Mouse (Mus musculus): ENCODE data around the gene Vmn1r7. TPM values are rescaled to one million over a fixed set of nuclear protein-coding genes. Genes with fewer than 3 reads are reported as not detected.
"Not testable (repeated sequence)": the region's sequence is repeated elsewhere in the genome, so short reads cannot be mapped to it uniquely, and the experiment has no call there.

Vmn1r7 gene
- polyA plus RNA-seq (2016; fragmentation: Nextera tagmentation; extraction: Ambion mirVana) = not detected in 2 replicates

DNA sequence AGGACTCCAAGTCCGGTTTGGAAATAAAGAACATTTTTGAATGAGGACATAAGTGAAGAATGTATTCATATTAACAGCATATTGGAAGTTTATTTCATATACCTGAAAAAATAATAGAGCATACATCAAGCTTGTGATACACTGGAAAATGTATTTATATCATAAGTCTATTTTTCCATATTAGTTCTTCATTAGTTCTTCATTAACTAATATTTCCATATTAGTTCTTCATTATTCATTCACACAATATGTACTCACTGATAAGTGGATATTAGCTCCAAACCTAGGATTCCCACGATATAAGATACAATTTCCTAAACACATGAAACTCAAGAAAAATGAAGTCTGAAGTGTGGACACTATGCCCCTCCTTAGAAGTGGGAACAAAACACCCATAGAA is at the start of gene Vmn1r7:
TSS of gene Vmn1r7 (minus strand) at position 101 of the 400 bp plus-strand sequence.
- WGBS = 86% methylated on average over 2 of the region's 2 CpGs
- DNase-seq (ENCODE audit: low spot score); H3K36me3 ChIP-seq; H3K27me3 ChIP-seq (ENCODE audit: insufficient read depth, poor library complexity, severe bottlenecking); H3K27ac ChIP-seq; H3K9me3 ChIP-seq; H3K4me1 ChIP-seq (replicated peaks); H3K4me3 ChIP-seq: not testable (repeated sequence)

DNA sequence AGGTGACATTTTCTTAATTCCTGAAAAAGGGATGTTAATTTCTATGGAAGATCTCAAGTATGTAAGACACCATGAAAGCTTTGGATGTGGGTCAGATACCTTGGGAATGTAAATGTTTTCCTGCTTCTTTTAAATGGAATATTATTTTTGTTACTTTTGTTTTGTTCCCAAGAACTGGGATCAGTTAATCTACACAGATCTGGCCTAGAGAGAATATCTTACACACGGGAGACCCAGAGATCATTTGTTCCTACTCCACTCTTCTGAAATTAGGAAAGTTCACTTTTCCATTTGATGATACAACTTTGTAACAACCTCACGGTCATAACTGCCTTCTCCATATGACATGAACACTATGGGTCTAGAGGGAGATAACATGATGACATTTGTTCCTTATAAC is 41.4 kb upstream of the Vmn1r7 start, which contains the start of gene Vmn1r9:
TSS of gene Vmn1r9 (plus strand) at position 301 of the 400 bp plus-strand sequence.
- Histone ChIP-seq H3K4me3 (no peak within 1 kb of the TSS), H3K4me1 (replicated peaks) (no peaks in the 10 kb centered on the region), H3K9me3 (no peaks in the 10 kb centered on the region), H3K27me3 (ENCODE audit: insufficient read depth, poor library complexity, severe bottlenecking) (no peaks in the 10 kb centered on the region), H3K27ac (no peak within 1 kb of the TSS), H3K36me3 (no peaks in the 10 kb centered on the region)
- WGBS = 87% methylated on average over 2 of the region's 2 CpGs
- no peak for DNase-seq (ENCODE audit: low spot score)

DNA sequence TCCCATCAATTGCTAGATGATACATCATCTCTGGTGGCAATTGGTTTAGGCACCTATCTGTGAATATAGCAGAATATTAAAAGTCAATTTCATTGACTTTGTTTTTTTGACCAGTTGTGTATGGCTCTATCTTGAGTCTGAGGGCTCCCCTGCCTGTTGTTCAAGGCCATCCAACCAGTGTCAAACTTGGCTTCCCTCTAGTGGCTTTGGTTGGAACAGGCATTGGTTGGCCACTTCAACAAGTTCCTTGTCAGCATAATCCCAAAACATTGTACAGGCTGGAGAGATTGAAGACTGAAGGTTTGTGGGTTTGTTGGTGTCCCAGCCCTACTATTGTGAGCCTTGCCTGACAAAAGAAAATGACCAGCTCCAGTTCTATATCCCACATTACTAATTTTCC is 38.6 kb upstream of the Vmn1r7 start:
- DNase-seq (ENCODE audit: low spot score) = no peak
- no peak overlapping the region for H3K27ac ChIP-seq
- H3K27me3 ChIP-seq (ENCODE audit: insufficient read depth, poor library complexity, severe bottlenecking) = no peaks in the 10 kb centered on the region
- H3K36me3 ChIP-seq = no peaks in the 10 kb centered on the region
- no peaks in the 10 kb centered on the region for H3K9me3 ChIP-seq
- H3K4me1 ChIP-seq (replicated peaks) = no peaks in the 10 kb centered on the region
- no peak overlapping the region for H3K4me3 ChIP-seq

DNA sequence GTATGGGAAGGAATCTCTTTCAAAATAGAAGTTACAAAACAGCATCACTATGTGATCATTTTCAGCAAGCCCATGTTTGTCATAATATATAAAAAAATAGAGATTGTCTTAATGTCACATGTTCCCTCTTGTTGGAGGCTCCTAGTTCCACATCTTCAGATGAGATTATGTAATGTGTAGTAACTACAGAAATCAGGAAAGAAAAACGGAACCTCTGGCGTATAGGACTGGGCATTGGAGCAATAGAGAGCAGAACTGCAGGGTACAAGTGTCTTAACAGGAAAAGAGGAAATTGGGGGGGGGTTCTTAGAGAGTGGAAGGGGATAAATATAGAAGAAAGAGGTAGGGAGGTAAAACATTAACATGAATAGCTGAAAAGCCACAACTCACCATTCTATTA is 9.6 kb upstream of the Vmn1r7 start:
- Histone ChIP-seq H3K36me3 (no peaks in the 10 kb centered on the region), H3K4me3 (no peak overlapping the region), H3K27me3 (ENCODE audit: insufficient read depth, poor library complexity, severe bottlenecking) (no peaks in the 10 kb centered on the region), H3K4me1 (replicated peaks) (no peaks in the 10 kb centered on the region), H3K27ac (no peak overlapping the region), H3K9me3 (no peaks in the 10 kb centered on the region)
- no peak for DNase-seq (ENCODE audit: low spot score)
- WGBS = 86% methylated on average over 2 of the region's 2 CpGs

DNA sequence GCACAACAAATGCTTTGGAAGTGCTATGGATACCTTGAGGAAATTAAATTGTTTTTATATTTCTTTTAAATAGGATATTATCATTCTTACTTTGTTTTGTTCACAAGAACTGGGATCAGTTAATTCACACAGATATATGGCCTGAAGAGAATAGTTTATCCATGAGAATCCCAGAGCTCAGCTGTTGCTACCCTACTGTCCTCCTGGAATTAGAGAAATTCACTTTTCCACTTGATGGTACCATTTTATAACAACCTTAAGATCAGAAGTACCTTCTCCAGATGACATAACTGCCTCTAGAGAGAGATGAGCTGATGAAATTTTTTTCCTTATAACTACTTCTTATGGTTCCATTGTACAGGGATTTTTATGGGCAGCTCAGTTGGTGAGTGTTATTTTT is 6.9 kb upstream of the Vmn1r7 start, which contains the start of gene Vmn1r8:
TSS of gene Vmn1r8 (plus strand) at position 301 of the 400 bp plus-strand sequence.
- H3K36me3 ChIP-seq = no peaks in the 10 kb centered on the region
- H3K27ac ChIP-seq = no peak within 1 kb of the TSS
- H3K9me3 ChIP-seq = no peaks in the 10 kb centered on the region
- no peak for DNase-seq (ENCODE audit: low spot score)
- H3K27me3 ChIP-seq (ENCODE audit: insufficient read depth, poor library complexity, severe bottlenecking) = no peaks in the 10 kb centered on the region
- no peaks in the 10 kb centered on the region for H3K4me1 ChIP-seq (replicated peaks)
- no peak within 1 kb of the TSS for H3K4me3 ChIP-seq

DNA sequence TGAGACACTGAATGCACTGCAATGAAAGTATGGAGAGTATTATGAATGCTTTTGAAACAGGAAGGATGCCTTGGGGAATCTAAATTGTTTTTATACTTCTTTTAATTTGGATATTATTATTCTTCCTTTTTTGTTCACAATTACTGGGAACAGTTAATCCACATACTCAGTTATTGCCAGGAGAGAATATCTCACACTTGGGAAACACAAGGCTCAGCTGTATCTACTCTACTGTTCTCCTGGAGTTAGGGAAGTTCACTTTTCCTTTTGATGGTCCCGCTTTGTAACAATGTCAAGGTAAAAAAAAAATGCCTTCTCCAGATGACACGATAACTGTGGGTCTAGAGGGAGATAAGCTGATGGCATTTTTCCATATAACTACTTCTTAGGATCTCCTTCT is 28.2 kb downstream of the Vmn1r7 start, which contains the start of gene Vmn1r6:
TSS of gene Vmn1r6 (plus strand) at position 301 of the 400 bp plus-strand sequence.
- H3K27ac ChIP-seq = no peak within 1 kb of the TSS
- WGBS = 84% methylated on average over 2 of the region's 2 CpGs
- H3K4me3 ChIP-seq = no peak within 1 kb of the TSS
- no peaks in the 10 kb centered on the region for H3K27me3 ChIP-seq (ENCODE audit: insufficient read depth, poor library complexity, severe bottlenecking)
- no peak for DNase-seq (ENCODE audit: low spot score)
- H3K4me1 ChIP-seq (replicated peaks) = no peaks in the 10 kb centered on the region
- H3K36me3 ChIP-seq = no peaks in the 10 kb centered on the region
- no peaks in the 10 kb centered on the region for H3K9me3 ChIP-seq

Other genes starting within 250 kb of the Vmn1r7 start
- gene Kbtbd2, start 227.5 kb downstream of the Vmn1r7 start, polyA plus RNA-seq (2016; fragmentation: Nextera tagmentation; extraction: Ambion mirVana) = 34.4 and 38.9 TPM in 2 replicates
- 60.3 and 75.5 TPM in 2 replicates for gene Fkbp9, start 193.3 kb downstream of the Vmn1r7 start, polyA plus RNA-seq (2016; fragmentation: Nextera tagmentation; extraction: Ambion mirVana)
- 66.4 and 73.5 TPM in 2 replicates for gene Nt5c3, start 101.4 kb downstream of the Vmn1r7 start, polyA plus RNA-seq (2016; fragmentation: Nextera tagmentation; extraction: Ambion mirVana)
- gene Vmn1r4, start 101.3 kb downstream of the Vmn1r7 start, polyA plus RNA-seq (2016; fragmentation: Nextera tagmentation; extraction: Ambion mirVana) = 0.27 and 0.47 TPM in 2 replicates
- not detected in 2 replicates for gene Vmn1r5, start 55.1 kb downstream of the Vmn1r7 start, polyA plus RNA-seq (2016; fragmentation: Nextera tagmentation; extraction: Ambion mirVana)
- not detected in 2 replicates for gene Vmn1r6, start 28.1 kb downstream of the Vmn1r7 start, polyA plus RNA-seq (2016; fragmentation: Nextera tagmentation; extraction: Ambion mirVana)
- not detected in 2 replicates for gene Vmn1r8, start 7.0 kb upstream of the Vmn1r7 start, polyA plus RNA-seq (2016; fragmentation: Nextera tagmentation; extraction: Ambion mirVana)
- gene Vmn1r9, start 41.5 kb upstream of the Vmn1r7 start, polyA plus RNA-seq (2016; fragmentation: Nextera tagmentation; extraction: Ambion mirVana) = not detected in 2 replicates
- gene Vmn1r10, start 84.1 kb upstream of the Vmn1r7 start, polyA plus RNA-seq (2016; fragmentation: Nextera tagmentation; extraction: Ambion mirVana) = not detected in 2 replicates
- not detected in 2 replicates for gene Vmn1r11, start 108.1 kb upstream of the Vmn1r7 start, polyA plus RNA-seq (2016; fragmentation: Nextera tagmentation; extraction: Ambion mirVana)
- not detected in 2 replicates for gene Vmn1r12, start 131.6 kb upstream of the Vmn1r7 start, polyA plus RNA-seq (2016; fragmentation: Nextera tagmentation; extraction: Ambion mirVana)
- gene Vmn1r13, start 178.0 kb upstream of the Vmn1r7 start, polyA plus RNA-seq (2016; fragmentation: Nextera tagmentation; extraction: Ambion mirVana) = not detected in 2 replicates
- gene Vmn1r14, start 206.4 kb upstream of the Vmn1r7 start, polyA plus RNA-seq (2016; fragmentation: Nextera tagmentation; extraction: Ambion mirVana) = not detected in 2 replicates
- gene Vmn1r15, start 232.6 kb upstream of the Vmn1r7 start, polyA plus RNA-seq (2016; fragmentation: Nextera tagmentation; extraction: Ambion mirVana) = not detected in 2 replicates